Mouse (Mus musculus) sigmoid colon, adult 10 weeks (tissue): ENCODE data around the gene Dazap2. TPM values are rescaled to one million over a fixed set of nuclear protein-coding genes. Genes with fewer than 3 reads are reported as not detected.

Experiments used
- polyA plus RNA-seq: library from polyadenylated mRNA; stranded (reverse); fragments of 350-450 nt; fragmentation: Illumina TruSeq; extraction: RNeasy Lipid Tissue Mini Kit (QIAGEN cat#74804); gene quantifications from one replicate; pipeline ENCODE4 v1.2.3, GENCODE M21; 2014; ENCODE audit warnings: low read depth, low replicate concordance

Gene Dazap2
- 308 TPM for polyA plus RNA-seq

GRCm38 (mm10) chr15:100614996-100615824 is at the start of gene Dazap2:
Gene Dazap2 (plus strand): TSS chr15:100615349.

GRCm38 (mm10) chr15:100599276-100600046 is 15.7 kb upstream of the Dazap2 start, which contains the start of gene Pou6f1:
Gene Pou6f1 (minus strand): TSS chr15:100599984.

DNA sequence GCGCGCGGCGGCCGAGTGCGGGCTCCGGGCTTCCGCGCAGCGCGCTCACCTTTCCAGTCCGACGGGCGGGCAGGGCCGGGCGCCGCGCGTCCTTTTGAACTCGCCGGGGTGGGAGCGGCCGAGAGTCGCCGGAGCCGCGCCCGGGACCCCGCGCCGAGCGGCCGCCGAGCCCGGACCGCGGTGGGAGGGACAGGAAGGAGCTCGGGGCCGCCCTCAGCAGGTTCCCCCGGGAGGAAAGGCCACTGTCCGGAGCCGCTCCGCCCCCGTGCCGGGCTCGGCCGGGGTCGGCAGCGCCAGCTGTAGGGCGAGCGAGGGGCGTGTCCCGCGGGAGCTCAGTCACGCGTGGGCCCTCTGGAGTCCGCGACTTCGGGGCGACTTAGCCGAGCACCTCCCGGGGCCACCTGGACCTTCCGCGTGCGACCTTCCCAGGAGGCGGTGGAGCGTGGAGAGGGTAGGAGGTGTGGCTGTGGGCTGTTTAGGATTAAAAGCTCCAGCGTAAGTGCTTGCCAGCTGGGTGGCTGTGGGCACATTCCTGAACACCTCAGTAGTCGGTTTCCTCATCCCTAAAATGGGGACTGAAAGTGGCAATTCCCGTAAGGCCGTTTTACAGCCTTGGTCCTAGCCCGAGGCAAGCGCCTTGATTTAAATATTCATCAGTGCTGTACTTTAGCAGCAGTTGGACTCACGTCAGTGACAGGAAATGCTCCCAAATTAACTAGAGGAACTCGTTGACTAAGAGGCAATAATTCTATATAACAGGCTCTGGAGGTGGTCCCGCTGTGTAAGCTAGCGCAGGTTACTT is 21.8 kb downstream of the Dazap2 start, which contains the start of gene Smagp:
Gene Smagp, minus strand, starts transcription at position 241 of the 802 bp plus-strand sequence.

GRCm38 (mm10) chr15:100669337-100669736 is 54.2 kb downstream of the Dazap2 start, which contains the start of gene Bin2:
Gene Bin2 (minus strand): TSS chr15:100669553.

Other genes with a start within 250 kb of the Dazap2 start
- gene Gm5475, start 193.2 kb upstream of the Dazap2 start, polyA plus RNA-seq = not detected
- 10.1 TPM for gene Slc11a2, start 190.3 kb upstream of the Dazap2 start, polyA plus RNA-seq
- 18.0 TPM for gene Letmd1, start 146.3 kb upstream of the Dazap2 start, polyA plus RNA-seq
- 1.7 TPM for gene Csrnp2, start 119.9 kb upstream of the Dazap2 start, polyA plus RNA-seq
- gene Tfcp2, start 63.3 kb upstream of the Dazap2 start, polyA plus RNA-seq = 6.2 TPM
- 2.3 TPM for gene Pou6f1, start 15.4 kb upstream of the Dazap2 start, polyA plus RNA-seq
- 5.6 TPM for gene Smagp, start 21.6 kb downstream of the Dazap2 start, polyA plus RNA-seq
- gene Bin2, start 54.2 kb downstream of the Dazap2 start, polyA plus RNA-seq = 2.3 TPM
- 34.1 TPM for gene Cela1, start 72.6 kb downstream of the Dazap2 start, polyA plus RNA-seq
- gene Galnt6, start 114.0 kb downstream of the Dazap2 start, polyA plus RNA-seq = 15.2 TPM
- 0.98 TPM for gene Slc4a8, start 146.4 kb downstream of the Dazap2 start, polyA plus RNA-seq